In genomic region chr13:76690697-76691096, GRCm38 (mm10) we compare ENCODE assay signal across 17 mouse cellular contexts.
"Had no signal": no experiment of that assay in that cellular context is flagged by ENCODE, and none has a peak within 500 bp of the region (broad histone marks: within the 10 kb centered on the region; RNA-seq: fewer than 3 reads in every experiment).

No protein-coding gene starts in this region.

- H3K36me3 ChIP-seq: neural tube, embryonic 12.5 days; neural tube, embryonic 13.5 days; neural tube, embryonic 15.5 days; stomach, embryonic 15.5 days had no signal

- H3K4me3 ChIP-seq: neural tube, embryonic 12.5 days; neural tube, embryonic 13.5 days; neural tube, embryonic 15.5 days; stomach, embryonic 15.5 days had no signal

- H3K9ac ChIP-seq: neural tube, embryonic 12.5 days; neural tube, embryonic 13.5 days; neural tube, embryonic 15.5 days; stomach, embryonic 15.5 days had no signal

- H3K4me1 ChIP-seq: neural tube, embryonic 12.5 days; neural tube, embryonic 13.5 days; neural tube, embryonic 15.5 days; stomach, embryonic 15.5 days had no signal

- H3K9me3 ChIP-seq: neural tube, embryonic 12.5 days; neural tube, embryonic 13.5 days; neural tube, embryonic 15.5 days; stomach, embryonic 15.5 days had no signal

- H3K27ac ChIP-seq: neural tube, embryonic 12.5 days; neural tube, embryonic 13.5 days; neural tube, embryonic 15.5 days; stomach, embryonic 15.5 days; stomach, postnatal 0 days had no signal

- DNase-seq: retina, postnatal 1 day; right cerebral cortex, adult 18-20 months; right cerebral cortex, postnatal 14 days; right cerebral cortex, postnatal 25 days; right cerebral cortex, postnatal 4 days; spleen, adult 18-20 months; thymus, adult 18-20 months; thymus, adult 2 months; thymus, postnatal 14 days; thymus, postnatal 25 days; thymus, postnatal 36 days; thymus, postnatal 4 days had no signal

- H3K27me3 ChIP-seq: neural tube, embryonic 12.5 days; neural tube, embryonic 13.5 days; neural tube, embryonic 15.5 days; stomach, embryonic 15.5 days had no signal

- H3K4me2 ChIP-seq: neural tube, embryonic 12.5 days; neural tube, embryonic 13.5 days; neural tube, embryonic 15.5 days; stomach, embryonic 15.5 days had no signal
